Mouse (Mus musculus) gastrocnemius, postnatal 36 days (tissue): ENCODE data around the gene Ctnna2. TPM values are rescaled to one million over a fixed set of nuclear protein-coding genes. Genes with fewer than 3 reads are reported as not detected.

Experiments
- DNase-seq, 2 experiments: peaks; one replicate each; pipeline ENCODE4 v3.0.0; 2022
- intact Hi-C: fragments of 180-260 bp; cut with DNase I; formaldehyde crosslinking; loops from one replicate; pipeline ENCODE4 v1.15.1; 2025
- total RNA-seq, 2 experiments: library from RNA; stranded (reverse); gene quantifications; 2 replicates each; pipeline ENCODE4 v1.2.3; 2021

The Ctnna2 gene
- total RNA-seq, 2 experiments from 2014 or later = not detected

GRCm38 (mm10) chr6:77306796-77307195 is 672.7 kb downstream of the Ctnna2 start:
- no peak for DNase-seq
- intact Hi-C loops = no loop called here

GRCm38 (mm10) chr6:77301305-77301704 is 678.2 kb downstream of the Ctnna2 start:
- intact Hi-C loops = no loop called here
- DNase-seq = no peak

GRCm38 (mm10) chr6:77291415-77291814 is 688.1 kb downstream of the Ctnna2 start:
- DNase-seq = no peak
- intact Hi-C loops = no loop called here

GRCm38 (mm10) chr6:77288402-77288801 is 691.1 kb downstream of the Ctnna2 start:
- DNase-seq = no peak
- intact Hi-C loops = no loop called here

GRCm38 (mm10) chr6:77286317-77286716 is 693.2 kb downstream of the Ctnna2 start:
- intact Hi-C loops = no loop called here

GRCm38 (mm10) chr6:77278794-77279193 is 700.7 kb downstream of the Ctnna2 start:
- no peak for DNase-seq
- intact Hi-C loops = no loop called here

More at GRCm38 (mm10) chr6:77286317-77286716, 693.2 kb downstream of the Ctnna2 start:
- DNase-seq = no peak

GRCm38 (mm10) chr6:77265163-77265562 is 714.3 kb downstream of the Ctnna2 start:
- DNase-seq = no peak
- intact Hi-C loops = no loop called here

- DNase-seq = no peak
- intact Hi-C loops = no loop called here
Observed at GRCm38 (mm10) chr6:77257358-77258105, 722.0 kb downstream of the Ctnna2 start.

- DNase-seq = no peak
- intact Hi-C loops = no loop called here
Observed at GRCm38 (mm10) chr6:77256348-77256747, 723.2 kb downstream of the Ctnna2 start.

GRCm38 (mm10) chr6:77253480-77253879 is 726.0 kb downstream of the Ctnna2 start:
- DNase-seq = no peak
- intact Hi-C loops = no loop called here

GRCm38 (mm10) chr6:77243541-77244231 is 735.8 kb downstream of the Ctnna2 start:
- intact Hi-C loops = no loop called here
- DNase-seq = no peak

- intact Hi-C loops = no loop called here
- no peak for DNase-seq
Observed at GRCm38 (mm10) chr6:77242601-77243406, 736.7 kb downstream of the Ctnna2 start, which contains the start of gene Lrrtm1. Lrrtm1 (plus strand) TSS chr6:77242689.

GRCm38 (mm10) chr6:77240426-77240825 is 739.1 kb downstream of the Ctnna2 start:
- no peak for DNase-seq
- intact Hi-C loops = no loop called here

GRCm38 (mm10) chr6:77222849-77223638 is 756.5 kb downstream of the Ctnna2 start:
- no peak for DNase-seq
- intact Hi-C loops = no loop called here

GRCm38 (mm10) chr6:77220776-77221175 is 758.7 kb downstream of the Ctnna2 start:
- no peak for DNase-seq
- intact Hi-C loops = no loop called here

GRCm38 (mm10) chr6:77218875-77219274 is 760.6 kb downstream of the Ctnna2 start:
- no peak for DNase-seq
- intact Hi-C loops = no loop called here

GRCm38 (mm10) chr6:77215322-77215721 is 764.2 kb downstream of the Ctnna2 start:
- no peak for DNase-seq
- intact Hi-C loops = no loop called here

GRCm38 (mm10) chr6:77213757-77214409 is 765.6 kb downstream of the Ctnna2 start:
- intact Hi-C loops = no loop called here
- no peak for DNase-seq

GRCm38 (mm10) chr6:77209929-77210328 is 769.6 kb downstream of the Ctnna2 start:
- intact Hi-C loops = no loop called here
- DNase-seq = no peak

- no peak for DNase-seq
- intact Hi-C loops = no loop called here
Observed at GRCm38 (mm10) chr6:77209183-77209582, 770.3 kb downstream of the Ctnna2 start.
